Mouse (Mus musculus) ovary, postnatal 36 days (tissue): ENCODE measurements around the gene Sp2.

ENCODE experiments used
- DNase-seq: peaks from one replicate; pipeline ENCODE4 v3.0.0; 2022; ENCODE audit warnings: low spot score, mixed read lengths

Gene Sp2

DNA sequence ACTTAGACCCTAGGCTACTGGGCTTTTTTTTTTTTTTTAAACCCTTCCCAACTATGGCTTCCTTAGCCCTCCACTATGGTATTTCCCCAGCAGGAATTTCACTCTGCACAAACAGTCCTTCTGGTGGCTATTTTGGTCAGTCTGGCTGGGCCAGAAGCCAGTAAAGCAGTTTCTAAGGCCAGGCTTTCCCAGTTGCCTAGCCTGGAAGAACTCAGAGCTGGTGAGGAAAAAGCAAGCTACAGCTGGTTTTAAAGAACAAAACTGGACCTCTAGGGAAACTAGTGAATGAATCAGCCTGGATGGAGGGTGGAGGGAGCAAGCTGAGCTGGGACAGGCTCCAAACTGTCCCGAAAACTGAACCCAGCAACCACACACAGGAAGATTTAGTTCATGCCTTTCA, 13.0 kb downstream of the Sp2 start:
- no peak for DNase-seq

DNA sequence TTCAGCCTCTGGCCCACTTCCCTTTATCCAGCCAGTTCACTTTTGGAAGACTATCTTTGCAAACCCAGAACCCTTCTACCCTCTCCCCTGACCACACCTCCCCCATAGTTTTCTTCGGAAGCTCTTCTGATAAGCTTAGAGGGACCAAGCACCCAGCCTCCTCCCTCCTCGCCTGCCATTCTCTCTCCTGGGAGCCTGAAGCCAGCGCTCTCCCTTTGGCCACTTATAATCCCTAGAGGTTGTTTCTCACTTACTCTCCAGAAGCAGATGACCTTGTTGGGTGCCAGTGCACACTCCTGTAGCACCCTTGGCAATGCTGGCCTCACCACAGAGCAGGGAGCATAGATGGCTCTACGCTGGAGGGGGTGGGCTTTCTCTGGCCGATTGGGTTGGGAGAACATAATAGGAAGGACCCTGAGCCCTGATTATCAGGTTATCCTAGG, 13.5 kb downstream of the Sp2 start:
- DNase-seq: no peak

DNA sequence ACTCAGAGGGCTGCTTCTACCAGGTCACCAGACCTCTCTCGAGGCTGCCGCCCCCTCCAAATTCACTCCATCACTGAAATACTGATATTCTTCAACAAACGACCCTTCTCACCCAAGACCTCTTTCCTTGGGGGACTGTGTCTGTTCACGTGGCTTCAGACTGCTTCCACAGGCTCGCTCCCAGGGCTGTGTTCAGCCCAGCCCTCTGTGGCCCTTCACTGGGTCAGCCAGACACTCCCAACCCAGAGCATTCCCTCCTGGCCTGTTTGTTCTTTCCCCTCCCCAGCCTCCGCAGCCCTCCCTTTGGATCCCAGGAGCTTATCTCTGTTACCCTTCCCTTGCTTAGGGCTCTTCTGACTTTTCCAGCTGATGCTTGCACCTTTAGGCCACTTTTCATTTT, 14.3 kb downstream of the Sp2 start:
- DNase-seq: peak; percentile 56

DNA sequence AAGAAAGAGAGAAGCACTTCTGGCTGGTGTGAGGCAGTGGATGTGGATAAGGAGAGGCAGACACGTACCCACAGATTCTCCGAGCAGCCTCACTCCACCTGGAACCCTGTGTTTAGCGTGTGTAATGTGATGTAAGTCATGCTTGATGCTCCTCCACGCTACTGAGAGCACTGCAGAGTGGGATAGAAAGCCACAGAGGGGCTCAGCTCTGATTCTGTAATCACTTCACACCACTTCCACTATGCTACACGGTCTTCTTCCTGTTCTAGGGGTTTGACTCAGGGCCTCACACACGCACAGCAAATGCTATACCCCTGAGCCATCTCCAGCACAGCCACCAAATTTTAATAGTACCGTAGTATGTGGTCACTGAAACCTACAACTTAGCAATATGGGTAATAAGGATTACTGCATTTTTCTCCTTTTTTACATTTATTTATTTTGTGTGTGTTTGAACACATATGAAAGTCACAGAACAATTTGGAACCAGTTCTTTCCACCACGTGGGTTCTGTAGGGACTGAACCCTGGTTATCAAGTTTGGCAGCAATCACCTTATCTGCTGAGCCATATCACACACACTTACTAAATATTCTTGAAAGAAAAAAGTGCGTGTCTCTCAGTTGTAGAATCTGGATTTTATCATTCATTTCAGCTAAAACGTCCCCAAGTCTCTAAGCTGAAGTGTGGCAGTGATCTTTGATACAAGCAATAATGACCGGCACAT, 15.1 kb downstream of the Sp2 start:
- DNase-seq: no peak

DNA sequence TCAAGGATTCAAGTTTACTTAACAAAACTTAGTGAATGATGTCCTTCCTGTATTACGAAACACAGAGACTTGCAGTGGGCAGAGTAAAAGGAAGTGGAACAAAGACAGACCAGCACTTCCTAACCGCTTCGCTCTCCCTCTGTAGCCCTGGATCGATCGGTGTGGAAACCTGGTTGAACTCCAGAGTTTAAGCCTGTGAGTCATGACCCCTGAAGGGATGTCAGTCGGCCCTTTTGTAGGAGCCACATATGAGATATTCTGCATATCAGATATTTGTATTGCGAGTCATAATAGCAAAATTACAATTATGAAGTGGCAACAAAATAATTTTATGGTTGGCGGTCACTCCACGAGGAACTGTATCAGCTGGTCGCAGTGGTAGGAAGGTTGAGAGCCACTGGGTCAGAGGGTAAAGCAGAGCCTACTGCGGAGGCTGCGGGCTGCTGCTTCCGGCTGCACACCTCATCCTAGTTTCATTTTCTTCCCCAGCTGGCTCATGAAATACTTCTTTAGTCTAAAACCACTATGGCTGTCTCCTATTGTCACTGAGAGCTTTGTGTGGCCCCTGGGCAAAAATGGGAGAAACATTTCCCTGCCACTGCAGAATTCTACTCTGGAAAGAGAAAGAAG, 15.7 kb downstream of the Sp2 start:
- no peak for DNase-seq

DNA sequence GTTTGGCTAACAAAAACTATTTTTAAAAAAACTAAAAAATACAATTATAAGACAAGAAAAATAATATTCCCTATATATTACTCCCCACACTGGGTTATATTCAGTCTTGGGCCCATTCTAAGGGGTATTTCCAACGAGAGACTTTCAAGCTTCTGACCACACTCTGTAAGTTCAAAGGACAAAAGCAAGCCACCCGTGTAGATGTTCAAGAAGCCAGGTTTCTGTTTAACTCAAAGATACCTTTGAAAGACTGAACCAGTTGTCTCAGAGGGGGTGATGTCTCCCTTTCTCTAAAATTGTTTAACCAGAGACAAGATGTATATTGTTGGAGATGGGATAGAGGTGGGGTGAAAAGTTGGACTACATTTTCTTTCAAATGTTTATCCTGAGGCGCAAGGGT, 16.6 kb downstream of the Sp2 start:
- no peak for DNase-seq

DNA sequence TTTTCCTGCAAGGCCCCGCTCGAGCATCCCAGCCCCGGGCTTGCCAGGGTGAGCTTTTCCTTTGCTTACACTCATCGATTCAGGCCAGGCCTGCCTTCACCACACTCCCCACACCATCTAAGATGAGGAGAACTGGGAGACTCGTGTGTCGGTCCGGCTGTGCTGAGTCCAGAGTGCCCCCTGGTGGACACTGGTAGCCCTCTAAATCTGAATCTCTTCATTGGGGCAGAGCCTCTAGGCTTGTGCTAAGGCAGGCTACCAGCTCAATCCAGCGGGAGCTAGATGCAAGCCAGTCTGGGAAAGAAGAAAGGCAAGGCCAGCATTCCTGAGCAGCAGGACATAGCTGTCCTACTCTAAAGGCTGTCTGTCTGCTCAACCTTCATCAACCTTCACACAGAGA, 19.2 kb downstream of the Sp2 start:
- peak; percentile 86 for DNase-seq

DNA sequence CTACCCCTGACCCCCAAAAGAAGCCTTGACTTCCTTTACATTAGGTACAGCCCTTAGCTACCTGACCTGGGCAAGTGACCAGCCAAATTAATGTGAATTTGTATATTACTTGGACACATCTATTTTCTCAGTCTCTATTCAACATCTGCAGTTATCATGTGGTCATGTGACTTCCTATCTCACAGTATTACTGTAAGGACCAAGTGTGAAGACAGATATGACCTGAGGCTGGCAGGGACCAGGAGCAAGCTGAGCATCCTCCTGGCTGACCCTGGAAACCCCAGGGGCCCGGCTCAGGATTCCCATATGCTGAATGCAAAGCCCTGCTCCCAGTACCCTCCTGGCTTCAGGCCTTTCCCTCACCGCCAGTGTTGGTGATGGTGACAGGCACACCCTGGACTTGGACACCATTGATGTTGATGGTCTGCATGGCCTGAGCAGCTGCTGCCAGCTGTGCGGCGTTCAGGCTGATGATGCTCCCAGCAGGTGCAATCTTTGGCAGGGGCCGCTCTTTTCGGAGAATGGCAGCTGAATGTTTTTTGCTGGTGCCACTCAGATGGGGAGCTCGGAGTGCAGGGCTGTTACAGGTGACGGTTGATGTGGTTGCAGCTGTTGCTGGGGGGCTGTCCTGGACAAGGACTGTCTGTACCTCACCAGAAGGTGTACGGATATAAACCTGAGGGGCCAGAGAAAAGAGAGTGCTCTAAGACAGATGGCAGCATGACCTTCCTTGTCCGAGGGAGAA, 25.5 kb downstream of the Sp2 start:
- DNase-seq: no peak

DNA sequence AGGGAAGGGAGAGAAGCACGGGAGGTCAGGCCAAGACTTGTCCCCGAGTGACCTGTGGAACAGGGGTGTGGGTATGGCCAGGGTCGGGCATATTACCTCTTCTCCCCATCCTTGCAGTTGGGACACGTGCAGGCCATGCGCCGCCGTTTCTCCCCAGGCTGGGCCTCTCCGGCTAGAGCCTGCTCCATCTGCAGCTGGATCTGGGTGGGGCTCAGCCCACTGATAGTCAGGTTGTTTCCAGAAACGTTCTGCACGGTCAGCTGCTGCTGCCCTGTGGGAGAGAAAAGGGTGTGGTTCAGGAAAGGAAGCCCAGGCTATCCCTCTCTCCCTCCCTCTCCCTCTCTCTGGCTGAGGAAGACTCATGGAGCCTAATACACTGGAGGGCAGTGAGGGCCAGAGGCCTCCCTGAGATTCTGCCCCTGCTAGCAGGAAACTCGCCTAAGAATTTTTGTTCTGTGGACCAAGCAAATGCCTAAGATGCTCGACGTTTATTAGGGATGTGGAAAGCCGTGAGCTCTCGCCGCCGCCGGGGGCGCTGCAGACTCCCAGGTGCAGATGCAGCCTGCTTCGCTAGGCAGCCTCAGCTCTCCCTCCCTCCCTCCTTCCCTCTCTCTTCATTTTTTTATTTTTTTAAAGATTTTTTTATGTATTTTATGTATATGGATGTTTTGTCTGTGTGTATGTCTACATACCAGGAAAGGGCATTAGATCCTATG, 26.6 kb downstream of the Sp2 start:
- DNase-seq: no peak

DNA sequence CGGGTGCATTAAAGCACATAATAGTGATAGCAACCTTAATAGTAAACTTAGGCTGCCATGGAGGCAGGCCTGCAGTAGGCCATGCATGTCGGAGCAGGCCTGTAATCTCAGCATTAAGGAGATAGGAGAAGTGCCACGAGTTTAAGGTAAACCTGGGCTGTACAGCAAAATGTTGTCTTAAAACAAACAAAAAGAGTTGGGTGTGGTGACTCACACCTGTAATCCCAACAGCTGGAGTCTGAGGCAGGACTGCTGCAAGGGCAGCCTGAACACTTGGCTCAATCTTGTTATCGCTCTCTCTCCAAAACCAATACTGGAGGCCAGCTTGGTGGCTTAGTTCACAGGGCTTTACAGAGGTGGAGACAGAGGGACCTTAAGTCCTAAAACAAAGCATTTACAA, 27.7 kb downstream of the Sp2 start:
- DNase-seq: no peak

DNA sequence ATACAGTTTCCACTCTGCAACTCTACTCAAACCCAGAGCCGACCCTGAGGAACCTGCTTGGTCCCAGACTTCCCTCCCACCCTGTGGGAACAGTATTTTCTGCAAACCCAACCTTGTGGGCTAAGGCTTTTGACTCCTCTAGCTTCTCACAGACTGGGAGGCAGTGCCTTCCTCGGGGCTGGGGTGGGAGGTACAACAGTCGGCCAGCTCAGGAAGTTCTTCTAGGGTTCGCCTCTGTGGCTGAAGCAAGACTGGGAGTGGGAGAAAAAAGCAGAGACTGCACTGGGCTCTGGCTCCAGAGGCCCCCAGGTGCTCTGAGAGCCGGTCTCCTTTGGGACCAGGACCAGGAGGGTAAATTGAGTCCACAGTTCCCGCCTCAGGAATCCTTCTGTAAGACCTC, 29.9 kb downstream of the Sp2 start:
- no peak for DNase-seq

DNA sequence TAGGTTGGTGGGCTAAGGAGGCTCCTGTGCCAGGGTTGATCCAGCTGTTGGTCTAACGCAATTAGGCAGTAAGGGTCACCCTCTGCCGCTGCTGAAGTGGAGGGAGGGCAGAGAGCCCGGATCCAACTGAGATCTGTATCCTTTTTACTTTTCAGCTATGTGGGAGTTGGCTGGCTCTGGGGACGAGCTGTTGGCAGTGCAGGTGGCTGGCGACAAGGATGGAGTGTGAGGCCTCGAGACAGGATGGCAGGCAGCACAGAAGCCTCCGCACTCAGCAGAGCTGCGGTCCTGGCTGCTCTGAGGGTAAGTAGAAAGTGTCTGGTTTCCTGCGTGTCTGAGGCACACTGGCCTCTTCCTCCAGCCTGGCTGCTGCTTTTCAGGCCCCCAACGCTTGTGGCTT, 30.3 kb downstream of the Sp2 start:
- no peak for DNase-seq

DNA sequence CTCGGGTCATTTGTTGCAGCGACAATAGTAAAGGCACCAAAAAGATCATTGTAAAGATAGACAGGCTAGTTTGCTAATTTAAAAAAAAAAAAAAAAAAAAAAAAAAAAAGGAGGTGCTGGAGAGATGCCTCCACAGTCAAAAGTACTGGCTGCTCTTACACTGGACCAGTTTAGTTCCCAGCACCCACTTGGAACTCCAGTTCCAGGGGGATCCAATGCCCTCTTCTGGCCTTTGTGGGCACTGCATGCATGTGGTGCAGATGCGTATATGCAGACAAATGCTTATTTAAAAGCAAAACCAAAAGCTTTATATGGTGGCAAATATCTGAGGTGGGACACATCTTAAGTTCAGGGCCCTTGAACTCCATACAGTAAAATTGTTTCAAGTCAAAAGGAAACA, 32.0 kb downstream of the Sp2 start:
- DNase-seq: no peak

DNA sequence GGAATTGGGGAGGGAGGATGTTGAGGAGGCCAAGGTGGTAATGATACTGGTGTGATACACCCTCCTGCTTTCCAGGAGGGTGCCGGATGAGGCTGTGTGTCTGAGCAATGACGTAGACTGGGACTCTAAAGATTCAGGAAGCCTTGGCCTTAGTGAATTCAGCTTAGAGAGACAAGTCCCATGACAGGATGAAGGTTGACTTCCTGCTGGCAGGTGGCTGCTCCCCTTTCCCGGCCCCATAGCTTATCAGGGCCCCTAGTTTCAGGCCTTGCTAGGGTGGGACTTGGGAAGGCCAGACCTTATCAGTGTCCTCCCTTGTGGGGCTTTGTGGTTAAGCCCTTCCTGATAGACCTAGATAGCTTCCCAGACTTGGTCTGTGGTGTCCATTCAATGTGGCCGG, 34.9 kb downstream of the Sp2 start:
- no peak for DNase-seq

DNA sequence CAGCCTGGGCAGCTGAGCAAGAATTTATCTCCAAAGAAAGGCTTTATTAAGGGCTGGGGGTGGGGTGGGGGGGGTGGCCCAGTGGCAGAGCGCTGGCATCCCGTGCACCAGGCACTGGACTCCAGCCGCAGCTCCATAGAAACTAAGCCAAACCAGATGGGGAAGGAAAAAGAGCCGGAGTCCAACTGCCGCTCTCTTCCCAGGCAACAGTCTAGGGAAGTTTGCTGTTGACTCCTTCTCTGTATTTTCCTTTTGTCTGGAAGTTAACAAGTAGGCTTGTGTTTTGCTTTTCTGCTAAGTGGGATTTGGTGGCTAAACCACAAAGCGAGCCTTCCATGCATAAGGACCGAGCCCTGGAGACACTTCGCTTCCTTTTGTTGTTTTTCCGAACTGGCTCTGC, 36.3 kb downstream of the Sp2 start:
- no peak for DNase-seq

DNA sequence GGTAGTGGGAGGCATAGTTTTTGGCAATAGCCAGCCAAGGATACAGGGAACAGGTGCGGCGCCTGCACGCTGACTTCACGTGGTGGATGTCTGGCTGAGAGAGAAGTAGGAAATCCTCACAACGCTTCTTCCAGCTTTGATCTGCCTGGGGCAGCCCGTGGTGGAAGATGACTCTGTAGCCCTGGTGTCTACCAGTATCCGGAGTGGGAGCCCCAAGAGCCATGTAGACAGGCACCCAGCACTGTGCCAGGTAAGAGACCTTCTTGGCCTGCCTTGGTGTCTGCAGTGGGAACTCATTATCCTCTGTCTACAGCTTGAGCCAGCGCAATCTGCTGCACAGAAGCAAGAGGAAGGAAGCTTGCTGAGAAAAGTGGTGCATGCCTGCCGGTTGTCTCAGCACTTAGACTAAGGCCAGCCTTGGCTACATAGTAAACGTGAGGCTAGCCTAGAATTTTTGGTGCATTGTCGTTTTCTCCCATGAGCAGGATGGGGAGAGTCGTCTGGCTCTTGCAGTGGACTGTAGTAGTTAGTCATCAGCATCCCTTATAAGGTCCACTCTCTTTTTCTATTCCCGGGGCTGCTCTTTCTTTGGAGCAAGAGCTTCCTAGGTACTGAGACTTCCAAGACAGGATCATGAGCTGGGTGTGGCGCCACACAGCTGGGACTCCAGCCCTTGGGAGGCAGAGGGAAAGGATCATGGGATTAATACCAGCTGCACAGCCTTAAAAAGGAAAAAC, 37.7 kb downstream of the Sp2 start:
- no peak for DNase-seq

DNA sequence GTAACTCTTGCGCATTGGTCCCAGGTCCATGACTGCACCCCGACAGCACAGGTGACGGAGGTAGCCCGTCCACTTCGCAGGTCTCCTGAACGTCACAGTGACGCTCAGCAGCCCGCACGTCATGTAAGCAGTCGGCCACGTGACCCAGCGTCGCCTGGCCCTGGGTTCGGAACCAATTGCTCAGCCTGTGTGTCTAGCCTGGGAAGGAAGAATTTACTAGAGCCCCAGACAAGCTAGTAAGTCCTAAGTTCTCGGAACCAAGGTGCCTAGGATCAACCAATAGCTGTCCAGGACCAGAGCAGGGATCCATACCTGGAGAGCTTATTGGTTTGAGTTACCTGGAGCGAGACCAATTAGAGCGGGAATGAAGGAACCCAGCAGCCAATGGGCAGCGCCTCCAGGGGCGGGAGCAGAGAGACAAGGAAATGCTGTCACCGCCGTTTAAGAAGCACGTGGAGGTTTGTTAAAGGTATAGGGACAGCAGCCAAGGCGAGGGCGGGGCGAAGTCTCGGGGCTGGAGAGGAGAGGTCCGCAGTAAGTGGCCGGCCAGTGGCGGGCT, 38.9 kb downstream of the Sp2 start, which contains the start of gene Pnpo:
Gene Pnpo, minus strand, starts transcription at position 241 of the 559 bp plus-strand sequence.
- DNase-seq: peak; percentile 86

DNA sequence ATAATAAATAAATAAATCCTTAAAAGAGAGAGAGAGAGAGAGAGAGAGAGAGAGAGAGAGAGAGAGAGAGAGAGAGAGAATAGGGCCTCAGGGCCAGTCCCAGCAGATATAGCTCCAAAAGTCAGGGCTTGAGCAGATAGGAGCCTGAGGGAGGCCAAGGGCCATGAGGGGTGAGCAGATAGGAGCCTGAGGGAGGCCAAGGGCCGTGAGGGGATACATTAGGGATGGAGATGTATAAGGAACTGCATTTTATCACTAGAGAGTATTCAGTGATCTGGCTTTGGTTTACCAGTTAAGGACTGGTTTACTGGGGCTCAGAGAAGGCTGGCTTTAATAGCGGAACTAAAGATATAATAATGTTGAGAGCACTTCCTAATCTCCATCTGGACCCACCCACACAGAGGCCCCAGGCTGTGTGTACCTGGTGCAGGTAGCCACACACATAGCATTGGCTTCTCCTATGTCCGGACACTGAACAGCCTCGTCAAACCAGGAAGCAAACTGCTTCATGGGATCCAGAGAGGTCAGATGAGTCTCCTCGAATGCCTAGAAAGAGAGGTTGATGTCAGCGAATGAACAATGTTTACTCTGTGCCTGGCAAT, 40.7 kb downstream of the Sp2 start:
- no peak for DNase-seq

DNA sequence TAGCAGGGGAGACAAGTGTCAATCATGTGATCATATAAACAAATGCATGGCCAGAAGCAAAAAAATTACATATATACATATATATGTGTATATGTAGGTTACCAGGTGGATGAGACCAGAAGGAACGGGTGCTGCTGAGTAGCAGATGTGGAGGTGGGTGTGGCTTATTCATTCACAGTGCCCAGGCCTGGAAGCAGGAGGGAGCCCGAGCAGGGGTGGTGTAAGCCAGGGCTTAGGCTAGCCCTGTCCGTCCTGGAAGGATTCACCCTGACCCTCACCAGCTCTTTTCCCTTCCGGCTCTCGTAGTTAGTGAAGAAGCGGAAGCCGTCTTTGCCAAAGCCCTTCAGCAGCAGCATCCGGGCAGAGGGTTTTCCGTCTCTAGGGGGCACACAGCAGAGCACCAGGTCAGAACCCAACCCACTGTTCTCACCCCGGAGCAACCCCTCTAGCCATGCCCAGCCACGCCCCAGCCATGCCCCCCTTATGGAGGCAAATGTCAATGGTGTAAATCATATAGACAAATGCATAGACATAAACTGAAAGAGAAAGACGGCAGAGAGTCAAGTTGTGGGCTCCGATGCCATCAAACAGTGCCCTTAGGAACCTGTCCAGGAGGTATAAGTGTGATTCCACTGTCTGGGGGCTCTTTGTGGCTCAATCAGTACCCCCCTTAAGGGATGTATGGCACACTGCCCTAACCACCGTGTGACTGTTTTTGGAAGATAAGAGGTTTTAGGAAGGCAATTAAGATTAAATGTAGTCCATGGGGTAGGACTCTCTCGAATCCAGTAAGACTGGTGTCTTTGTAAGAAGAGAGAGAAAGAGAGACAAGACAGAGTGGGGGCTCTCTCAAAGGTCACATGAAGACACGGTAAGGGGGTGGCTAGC, 41.9 kb downstream of the Sp2 start:
- DNase-seq: no peak

DNA sequence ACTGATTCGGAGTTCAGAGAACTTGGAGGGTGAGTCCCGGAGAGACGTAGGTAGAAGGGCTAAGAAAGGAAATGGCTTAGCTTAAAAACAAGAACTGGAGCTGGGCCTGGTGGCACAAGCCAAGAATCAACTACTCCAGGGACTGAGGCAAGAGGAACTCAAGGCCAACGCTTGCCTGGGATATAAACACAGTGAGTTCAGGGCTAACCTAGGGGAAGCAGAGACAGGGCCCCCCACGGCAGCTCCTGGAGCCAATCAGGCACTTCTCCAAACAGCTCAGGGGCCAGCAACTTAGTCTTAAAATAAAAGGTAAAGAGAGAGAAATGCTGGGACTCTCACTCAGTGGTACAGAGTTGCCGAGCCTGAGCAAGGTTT, 44.3 kb downstream of the Sp2 start:
- peak; percentile 44 for DNase-seq
